Mouse (Mus musculus): Measurements from ENCODE around the gene Gm3005.
"Not testable (repeated sequence)": the region's sequence is repeated elsewhere in the genome, so short reads cannot be mapped to it uniquely, and the experiment has no call there.

DNA sequence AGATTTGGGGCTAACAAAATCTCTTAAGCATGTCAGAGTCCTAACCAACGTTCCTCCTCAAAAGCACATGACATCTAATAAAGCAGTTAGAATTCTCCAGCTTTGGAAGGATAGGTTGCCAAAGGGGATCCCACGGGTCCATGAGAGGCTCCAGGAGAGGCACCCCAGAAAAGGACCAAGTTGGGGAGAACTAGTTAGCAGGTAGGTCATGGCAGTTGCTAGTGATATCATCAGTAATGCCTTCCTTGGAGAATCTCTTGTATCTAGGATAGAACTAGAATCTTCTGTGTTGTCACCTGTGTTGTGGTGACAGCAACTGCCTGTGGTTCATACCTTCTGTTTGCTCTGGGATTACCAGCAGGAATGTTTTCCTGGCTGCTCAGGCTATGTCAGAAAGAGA, 206.3 kb downstream of the Gm3005 start, which contains the start of gene Gm3012:
- not testable (repeated sequence) for TF ChIP-seq CTCF (IDR thresholded peaks at IDR 0.05; ENCODE audit: borderline replicate concordance, control insufficient read depth, extremely low read depth, insufficient read depth, low read length, poor library complexity); POLR2A (IDR thresholded peaks at IDR 0.05; ENCODE audit: control insufficient read depth, extremely low read depth, insufficient read depth, low read length, poor library complexity)

Data from thymus, adult 2 months (tissue).